Mouse (Mus musculus): ENCODE results near the gene Tmem132a.

DNA sequence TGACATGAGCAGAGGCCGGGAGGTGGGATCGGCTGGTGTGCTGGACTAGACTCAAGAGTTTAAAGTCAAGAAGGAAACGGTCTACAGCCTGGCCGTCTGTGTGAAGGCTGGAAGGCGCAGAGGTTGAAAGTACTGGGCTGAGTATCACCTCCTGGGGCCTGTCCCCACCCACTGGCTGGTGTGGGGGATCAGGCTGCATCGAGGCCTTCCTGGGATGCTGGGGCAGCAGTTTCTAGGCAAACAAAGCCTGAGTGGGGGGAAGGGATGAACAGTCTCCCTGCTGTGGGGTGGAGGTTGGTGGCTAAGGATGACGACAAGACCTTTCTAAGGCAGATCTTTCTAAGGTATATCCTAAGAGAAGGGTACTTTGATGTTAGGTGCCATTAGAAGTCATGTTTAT, 55.8 kb downstream of the Tmem132a start:
- no peak for TF ChIP-seq CTCF (IDR thresholded peaks at IDR 0.05; ENCODE audit: low read depth, low read length)
- TF ChIP-seq TAL1 (conservative IDR thresholded peaks at IDR 0.05; ENCODE audit: low read depth, low read length), result no peak
- TF ChIP-seq GATA1 (IDR thresholded peaks at IDR 0.05; ENCODE audit: borderline replicate concordance, low read length), result no peak
- no peak for TF ChIP-seq POLR2AphosphoS5 (IDR thresholded peaks at IDR 0.05; ENCODE audit: insufficient replicate concordance, low read depth, low read length)

Data from G1E (cell line).